Comparison of ENCODE assay signal across 13 mouse cellular contexts in genomic region chr3:41164736-41165135, GRCm38 (mm10).
"Had no signal": no experiment of that assay in that cellular context is flagged by ENCODE, and none has a peak within 500 bp of the region (broad histone marks: within the 10 kb centered on the region; RNA-seq: fewer than 3 reads in every experiment).

No protein-coding gene starts in this region.

- ATAC-seq: inflammation-experienced regulatory T-cells, adult 6 months; midbrain, embryonic 15.5 days had no signal

- H3K4me3 ChIP-seq: limb, embryonic 13.5 days; lung, embryonic 15.5 days; megakaryocyte, embryonic 14.5 days; midbrain, embryonic 15.5 days; neural tube, embryonic 12.5 days had no signal

- H3K4me2 ChIP-seq: limb, embryonic 13.5 days; lung, embryonic 15.5 days; midbrain, embryonic 11.5 days; midbrain, embryonic 15.5 days; neural tube, embryonic 12.5 days had no signal

- H3K27ac ChIP-seq: limb, embryonic 13.5 days; lung, embryonic 15.5 days; macrophage; midbrain, embryonic 15.5 days; neural tube, embryonic 12.5 days; stomach, postnatal 0 days had no signal

- H3K4me1 ChIP-seq: limb, embryonic 13.5 days; lung, embryonic 15.5 days; megakaryocyte, embryonic 14.5 days; midbrain, embryonic 15.5 days; neural tube, embryonic 12.5 days had no signal

- H3K27me3 ChIP-seq: limb, embryonic 13.5 days; lung, embryonic 15.5 days; midbrain, embryonic 15.5 days; neural tube, embryonic 12.5 days had no signal

- H3K9me3 ChIP-seq: lung, embryonic 15.5 days; midbrain, embryonic 15.5 days; neural tube, embryonic 12.5 days had no signal

- H3K9ac ChIP-seq: limb, embryonic 13.5 days; lung, embryonic 15.5 days; midbrain, embryonic 15.5 days; neural tube, embryonic 12.5 days had no signal

- H3K36me3 ChIP-seq: limb, embryonic 13.5 days; lung, embryonic 15.5 days; midbrain, embryonic 15.5 days; neural tube, embryonic 12.5 days had no signal

- DNase-seq: kidney, adult 18-20 months; kidney, postnatal 10 days; lung, postnatal 14 days; thymus, postnatal 14 days had no signal
